Mouse (Mus musculus) mouse embryonic stem cell (cell line): ENCODE results near the gene 4930555G01Rik.
"Not testable (repeated sequence)": the region's sequence is repeated elsewhere in the genome, so short reads cannot be mapped to it uniquely, and the experiment has no call there.

Experiments
- in situ Hi-C, 2 experiments: fragments of 300-500 bp; cut with MboI; formaldehyde crosslinking; loops; 1 replicate in 1 of 2; 3 replicates in 1 of 2; pipeline ENCODE4 v1.14.3; 2019 to 2020; ENCODE audit warnings: low sequenced_read_pairs in 2 of 2, low pct_unique_long_range_greater_than_20kb in 1 of 2, mixed read lengths in 1 of 2; ENCODE audit not compliant: unreplicated experiment in 1 of 2

The 4930555G01Rik gene

DNA sequence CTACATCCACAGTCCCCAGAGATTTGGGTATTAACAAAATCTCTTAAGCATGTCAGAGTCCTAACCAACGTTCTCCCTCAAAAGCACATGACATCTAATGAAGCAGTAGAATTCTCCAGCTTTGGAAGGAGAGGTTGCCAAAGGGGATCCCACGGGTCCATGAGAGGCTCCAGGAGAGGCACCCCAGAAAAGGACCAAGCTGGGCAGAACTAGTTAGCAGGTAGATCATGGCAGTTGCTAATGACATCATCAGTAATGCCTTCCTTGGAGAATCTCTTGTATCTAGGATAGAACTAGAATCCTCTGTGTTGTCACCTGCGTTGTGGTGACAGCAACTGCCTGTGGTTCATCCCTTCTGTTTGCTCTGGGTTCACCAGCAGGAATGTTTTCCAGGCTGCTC, at the start of gene 4930555G01Rik:
Gene 4930555G01Rik, plus strand, starts transcription at position 301 of the 400 bp plus-strand sequence.
- in situ Hi-C loops = not testable (repeated sequence)

DNA sequence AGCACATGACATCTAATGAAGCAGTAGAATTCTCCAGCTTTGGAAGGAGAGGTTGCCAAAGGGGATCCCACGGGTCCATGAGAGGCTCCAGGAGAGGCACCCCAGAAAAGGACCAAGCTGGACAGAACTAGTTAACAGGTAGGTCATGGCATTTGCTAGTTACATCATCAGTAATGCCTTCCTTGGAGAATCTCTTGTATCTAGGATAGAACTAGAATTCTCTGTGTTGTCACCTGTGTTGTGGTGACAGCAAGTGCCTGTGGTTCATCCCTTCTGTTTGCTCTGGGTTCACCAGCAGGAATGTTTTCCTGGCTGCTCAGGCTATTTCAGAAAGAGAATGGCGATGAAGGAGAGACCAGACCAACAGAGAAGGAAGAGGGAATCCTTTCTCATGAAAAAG, 34.8 kb upstream of the 4930555G01Rik start, which contains the start of gene Gm3298:
Gene Gm3298, plus strand, starts transcription at position 301 of the 400 bp plus-strand sequence.
- in situ Hi-C loops = not testable (repeated sequence)

DNA sequence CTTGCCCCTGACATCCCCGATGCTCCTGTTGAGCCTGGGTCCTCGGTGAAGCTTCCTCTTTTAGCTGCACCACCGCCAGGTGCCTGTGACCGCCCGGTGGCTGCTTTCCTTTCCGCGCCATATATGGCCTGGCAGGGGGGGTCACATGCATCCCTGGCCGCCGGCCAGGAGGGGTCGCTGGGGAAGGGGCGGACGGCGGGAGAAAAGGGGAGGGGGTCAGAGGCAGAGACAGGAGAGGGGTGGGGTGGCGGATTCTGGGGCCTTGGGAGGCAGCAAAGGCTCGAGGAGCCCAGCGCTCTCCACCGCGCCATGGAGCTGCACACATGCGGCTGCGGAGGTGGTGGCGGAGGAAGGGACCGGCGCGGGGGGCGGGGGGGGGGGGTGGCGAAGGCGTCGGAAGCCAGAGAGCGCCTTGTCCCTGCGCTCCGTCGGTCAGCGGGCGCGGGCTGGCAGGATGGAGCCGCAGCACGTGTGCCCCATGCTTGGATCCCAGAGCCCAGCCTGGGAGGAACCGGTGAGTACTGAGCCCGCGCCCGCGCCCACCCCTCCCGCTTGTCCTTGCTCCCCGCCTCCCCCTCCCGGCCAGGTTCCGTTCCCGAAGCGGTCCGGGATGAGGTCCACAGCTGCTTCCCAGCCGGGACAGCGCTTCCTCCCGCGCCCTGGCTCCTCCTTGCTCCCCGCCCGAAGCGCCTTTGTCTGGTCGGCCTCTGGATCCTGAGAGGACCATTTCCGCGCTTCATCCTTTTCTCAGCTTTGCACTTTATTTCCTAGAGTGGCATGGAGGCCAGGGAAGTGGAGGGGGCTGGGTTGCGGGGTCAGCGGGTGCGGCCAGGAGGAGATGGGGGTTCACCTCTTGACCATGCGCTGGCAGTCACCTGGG, 20.4 kb downstream of the 4930555G01Rik start, which contains the start of gene Gm8281:
Gene Gm8281, plus strand, starts transcription at position 430 of the 880 bp plus-strand sequence.
- in situ Hi-C loops = not testable (repeated sequence)
